Mouse (Mus musculus): ENCODE measurements at regions not wholly inside any gene's neighbourhood (a gene's known extent, or its start where the extent isn't known, plus 50 kb on each side); places are given as distances from the start of the nearest gene placed in this dataset.
"Not testable (repeated sequence)": the region's sequence is repeated elsewhere in the genome, so short reads cannot be mapped to it uniquely, and the experiment has no call there.

GRCm38 (mm10) chr4:23621208-23621607 is 875.0 kb upstream of the Mms22l start:
- Histone ChIP-seq H3K4me2 (no peak overlapping the region), H3K36me3 (ENCODE audit: control insufficient read depth, insufficient read depth, low read length) (no peaks in the 10 kb centered on the region), H3K27me3 (replicated peaks; ENCODE audit: control insufficient read depth, insufficient read depth, low read length) (no peaks in the 10 kb centered on the region), H3K4me3 (ENCODE audit: low read depth, low read length) (no peak overlapping the region), H3K9me3 (ENCODE audit: control insufficient read depth, low read length) (no peaks in the 10 kb centered on the region), H3K27ac (ENCODE audit: low read depth, low read length) (no peak overlapping the region), H3K4me1 (replicated peaks; ENCODE audit: control insufficient read depth, insufficient read depth, low read length) (no peaks in the 10 kb centered on the region), H3K9ac (ENCODE audit: low read depth, low read length) (no peak overlapping the region)
- DNase-seq (ENCODE audit: low spot score) (no peak), ATAC-seq (replicated peaks; ENCODE audit: low FRiP score) (no peak)

GRCm38 (mm10) chr4:23622231-23622630 is 874.0 kb upstream of the Mms22l start:
- Histone ChIP-seq H3K4me1 (replicated peaks; ENCODE audit: control insufficient read depth, insufficient read depth, low read length) (no peaks in the 10 kb centered on the region), H3K9ac (ENCODE audit: low read depth, low read length) (no peak overlapping the region), H3K27me3 (replicated peaks; ENCODE audit: control insufficient read depth, insufficient read depth, low read length) (no peaks in the 10 kb centered on the region), H3K4me3 (ENCODE audit: low read depth, low read length) (no peak overlapping the region), H3K9me3 (ENCODE audit: control insufficient read depth, low read length) (no peaks in the 10 kb centered on the region), H3K36me3 (ENCODE audit: control insufficient read depth, insufficient read depth, low read length) (no peaks in the 10 kb centered on the region), H3K27ac (ENCODE audit: low read depth, low read length) (no peak overlapping the region), H3K4me2 (no peak overlapping the region)
- DNase-seq (ENCODE audit: low spot score) (no peak), ATAC-seq (replicated peaks; ENCODE audit: low FRiP score) (no peak)

GRCm38 (mm10) chr4:23636231-23636928 is 859.9 kb upstream of the Mms22l start:
- Histone ChIP-seq H3K27me3 (replicated peaks; ENCODE audit: control insufficient read depth, insufficient read depth, low read length) (no peaks in the 10 kb centered on the region), H3K4me2 (no peak overlapping the region), H3K4me3 (ENCODE audit: low read depth, low read length) (no peak overlapping the region), H3K36me3 (ENCODE audit: control insufficient read depth, insufficient read depth, low read length) (no peaks in the 10 kb centered on the region), H3K9me3 (ENCODE audit: control insufficient read depth, low read length) (no peaks in the 10 kb centered on the region), H3K27ac (ENCODE audit: low read depth, low read length) (no peak overlapping the region), H3K4me1 (replicated peaks; ENCODE audit: control insufficient read depth, insufficient read depth, low read length) (no peaks in the 10 kb centered on the region), H3K9ac (ENCODE audit: low read depth, low read length) (no peak overlapping the region)
- WGBS, result 78% methylated on average over 9 of the region's 9 CpGs
- no peak for ATAC-seq (replicated peaks; ENCODE audit: low FRiP score)
- DNase-seq (ENCODE audit: low spot score), result no peak

- Histone ChIP-seq H3K4me2 (no peak overlapping the region), H3K9ac (ENCODE audit: low read depth, low read length) (no peak overlapping the region), H3K36me3 (ENCODE audit: control insufficient read depth, insufficient read depth, low read length) (no peaks in the 10 kb centered on the region), H3K27me3 (replicated peaks; ENCODE audit: control insufficient read depth, insufficient read depth, low read length) (no peaks in the 10 kb centered on the region), H3K4me1 (replicated peaks; ENCODE audit: control insufficient read depth, insufficient read depth, low read length) (no peaks in the 10 kb centered on the region), H3K4me3 (ENCODE audit: low read depth, low read length) (no peak overlapping the region), H3K9me3 (ENCODE audit: control insufficient read depth, low read length) (no peaks in the 10 kb centered on the region), H3K27ac (ENCODE audit: low read depth, low read length) (no peak overlapping the region)
- DNase-seq (ENCODE audit: low spot score) (no peak), ATAC-seq (replicated peaks; ENCODE audit: low FRiP score) (no peak)
- WGBS, result 73% methylated on average over 2 of the region's 2 CpGs
Observed at GRCm38 (mm10) chr4:23636929-23637235, 859.4 kb upstream of the Mms22l start.

GRCm38 (mm10) chr4:23656671-23657070 is 839.6 kb upstream of the Mms22l start:
- not testable (repeated sequence) for H3K27ac ChIP-seq (ENCODE audit: low read depth, low read length); H3K9ac ChIP-seq (ENCODE audit: low read depth, low read length); H3K4me2 ChIP-seq; H3K9me3 ChIP-seq (ENCODE audit: control insufficient read depth, low read length); DNase-seq (ENCODE audit: low spot score); H3K27me3 ChIP-seq (replicated peaks; ENCODE audit: control insufficient read depth, insufficient read depth, low read length); H3K4me1 ChIP-seq (replicated peaks; ENCODE audit: control insufficient read depth, insufficient read depth, low read length); ATAC-seq (replicated peaks; ENCODE audit: low FRiP score); H3K36me3 ChIP-seq (ENCODE audit: control insufficient read depth, insufficient read depth, low read length); H3K4me3 ChIP-seq (ENCODE audit: low read depth, low read length)
- 87% methylated on average over 5 of the region's 5 CpGs for WGBS

- H3K27me3 ChIP-seq (replicated peaks; ENCODE audit: control insufficient read depth, insufficient read depth, low read length), result no peaks in the 10 kb centered on the region
- ATAC-seq (replicated peaks; ENCODE audit: low FRiP score) (no peak), DNase-seq (ENCODE audit: low spot score) (no peak)
- WGBS, result 85% methylated on average over 2 of the region's 2 CpGs
- no peaks in the 10 kb centered on the region for H3K9me3 ChIP-seq (ENCODE audit: control insufficient read depth, low read length)
- no peak overlapping the region for H3K4me2 ChIP-seq
- no peak overlapping the region for H3K27ac ChIP-seq (ENCODE audit: low read depth, low read length)
- no peak overlapping the region for H3K9ac ChIP-seq (ENCODE audit: low read depth, low read length)
- no peak overlapping the region for H3K4me3 ChIP-seq (ENCODE audit: low read depth, low read length)
- H3K4me1 ChIP-seq (replicated peaks; ENCODE audit: control insufficient read depth, insufficient read depth, low read length), result no peaks in the 10 kb centered on the region
- no peaks in the 10 kb centered on the region for H3K36me3 ChIP-seq (ENCODE audit: control insufficient read depth, insufficient read depth, low read length)
Observed at GRCm38 (mm10) chr4:23668896-23669295, 827.4 kb upstream of the Mms22l start.

- H3K27me3 ChIP-seq (replicated peaks; ENCODE audit: control insufficient read depth, insufficient read depth, low read length), result no peaks in the 10 kb centered on the region
- H3K4me3 ChIP-seq (ENCODE audit: low read depth, low read length), result no peak overlapping the region
- no peaks in the 10 kb centered on the region for H3K4me1 ChIP-seq (replicated peaks; ENCODE audit: control insufficient read depth, insufficient read depth, low read length)
- ATAC-seq (replicated peaks; ENCODE audit: low FRiP score) (no peak), DNase-seq (ENCODE audit: low spot score) (no peak)
- H3K27ac ChIP-seq (ENCODE audit: low read depth, low read length), result no peak overlapping the region
- H3K9me3 ChIP-seq (ENCODE audit: control insufficient read depth, low read length), result no peaks in the 10 kb centered on the region
- no peak overlapping the region for H3K9ac ChIP-seq (ENCODE audit: low read depth, low read length)
- no peaks in the 10 kb centered on the region for H3K36me3 ChIP-seq (ENCODE audit: control insufficient read depth, insufficient read depth, low read length)
- no peak overlapping the region for H3K4me2 ChIP-seq
Observed at GRCm38 (mm10) chr4:23703626-23704025, 792.6 kb upstream of the Mms22l start.

- 87% methylated on average over 2 of the region's 2 CpGs for WGBS
- no peak overlapping the region for H3K27ac ChIP-seq (ENCODE audit: low read depth, low read length)
- no peaks in the 10 kb centered on the region for H3K9me3 ChIP-seq (ENCODE audit: control insufficient read depth, low read length)
- H3K27me3 ChIP-seq (replicated peaks; ENCODE audit: control insufficient read depth, insufficient read depth, low read length), result no peaks in the 10 kb centered on the region
- no peak overlapping the region for H3K4me2 ChIP-seq
- ATAC-seq (replicated peaks; ENCODE audit: low FRiP score) (no peak), DNase-seq (ENCODE audit: low spot score) (no peak)
- no peak overlapping the region for H3K4me3 ChIP-seq (ENCODE audit: low read depth, low read length)
- H3K9ac ChIP-seq (ENCODE audit: low read depth, low read length), result no peak overlapping the region
- no peaks in the 10 kb centered on the region for H3K4me1 ChIP-seq (replicated peaks; ENCODE audit: control insufficient read depth, insufficient read depth, low read length)
- H3K36me3 ChIP-seq (ENCODE audit: control insufficient read depth, insufficient read depth, low read length), result no peaks in the 10 kb centered on the region
Observed at GRCm38 (mm10) chr4:23710716-23711115, 785.5 kb upstream of the Mms22l start.

GRCm38 (mm10) chr4:23713781-23714415 is 782.4 kb upstream of the Mms22l start:
- H3K27ac ChIP-seq (ENCODE audit: low read depth, low read length), result no peak overlapping the region
- H3K27me3 ChIP-seq (replicated peaks; ENCODE audit: control insufficient read depth, insufficient read depth, low read length), result no peaks in the 10 kb centered on the region
- no peaks in the 10 kb centered on the region for H3K4me1 ChIP-seq (replicated peaks; ENCODE audit: control insufficient read depth, insufficient read depth, low read length)
- H3K36me3 ChIP-seq (ENCODE audit: control insufficient read depth, insufficient read depth, low read length), result no peaks in the 10 kb centered on the region
- DNase-seq (ENCODE audit: low spot score) (no peak), ATAC-seq (replicated peaks; ENCODE audit: low FRiP score) (no peak)
- H3K4me3 ChIP-seq (ENCODE audit: low read depth, low read length), result no peak overlapping the region
- H3K4me2 ChIP-seq, result no peak overlapping the region
- H3K9ac ChIP-seq (ENCODE audit: low read depth, low read length), result no peak overlapping the region
- H3K9me3 ChIP-seq (ENCODE audit: control insufficient read depth, low read length), result no peaks in the 10 kb centered on the region
- WGBS, result 81% methylated on average over 8 of the region's 8 CpGs

Data from liver, embryonic 11.5 days (tissue).